Mouse (Mus musculus): Measurements from ENCODE around the gene Ctcf. TPM values are rescaled to one million over a fixed set of nuclear protein-coding genes. Genes with fewer than 3 reads are reported as not detected.

Gene Ctcf
- total RNA-seq, 2 experiments from 2014 or later, result 29.2 to 29.6 TPM

DNA sequence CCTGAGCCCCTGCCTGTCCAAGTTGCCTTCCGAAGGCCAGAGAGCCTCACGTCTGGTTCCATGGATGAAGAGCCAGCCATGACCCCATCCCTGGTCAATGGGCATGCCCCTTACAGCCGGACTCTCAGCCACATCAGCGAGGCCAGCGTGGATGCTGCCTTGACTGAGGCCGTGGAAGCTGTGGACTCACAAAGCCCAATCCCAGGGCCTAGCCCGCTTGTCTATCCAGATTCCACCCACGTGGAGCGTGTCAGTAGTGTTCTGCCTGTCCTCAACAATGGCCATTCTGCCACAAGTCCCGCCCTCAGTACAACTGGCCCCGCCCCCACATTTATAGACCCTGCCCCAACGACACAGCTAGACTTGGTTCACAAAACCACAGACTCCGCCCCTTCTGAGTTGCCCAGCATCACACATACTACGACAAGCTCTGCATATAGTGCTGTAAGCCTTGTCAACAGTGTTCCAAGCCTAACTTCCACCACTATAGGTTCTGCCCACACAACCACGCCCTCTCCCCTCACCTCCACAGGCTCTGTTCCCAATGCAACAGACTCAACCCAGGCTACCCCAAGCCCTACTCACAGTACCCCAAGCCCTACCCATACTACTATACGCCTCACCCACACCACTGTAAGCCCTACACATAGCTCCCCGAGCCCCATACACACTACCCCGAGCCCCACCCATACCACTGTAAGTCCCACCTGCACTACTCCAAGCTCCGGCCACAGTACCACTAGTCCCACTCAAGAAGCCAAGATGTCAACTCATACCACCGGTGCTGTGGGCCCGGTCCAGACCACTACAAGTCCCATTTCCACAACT, 18.7 kb upstream of the Ctcf start:
- DNase-seq, result no peak

DNA sequence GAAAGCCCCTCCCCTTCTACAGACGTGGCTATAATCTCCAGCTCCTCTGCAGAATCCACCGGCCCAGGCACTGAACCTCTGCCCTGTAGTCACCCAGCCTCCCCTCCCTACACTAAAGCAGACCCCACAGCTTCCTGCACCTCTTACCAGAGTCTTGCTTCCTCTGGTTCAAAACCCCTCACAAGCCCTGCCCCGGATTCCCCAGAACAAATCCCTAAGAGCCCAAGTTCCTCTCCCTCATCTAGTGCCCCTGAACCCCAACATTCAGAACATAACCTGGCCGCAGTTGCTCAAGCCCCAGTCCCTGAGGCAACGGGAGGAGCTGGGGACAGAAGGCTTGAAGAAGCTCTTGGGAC, 18.1 kb upstream of the Ctcf start:
- DNase-seq, result no peak

DNA sequence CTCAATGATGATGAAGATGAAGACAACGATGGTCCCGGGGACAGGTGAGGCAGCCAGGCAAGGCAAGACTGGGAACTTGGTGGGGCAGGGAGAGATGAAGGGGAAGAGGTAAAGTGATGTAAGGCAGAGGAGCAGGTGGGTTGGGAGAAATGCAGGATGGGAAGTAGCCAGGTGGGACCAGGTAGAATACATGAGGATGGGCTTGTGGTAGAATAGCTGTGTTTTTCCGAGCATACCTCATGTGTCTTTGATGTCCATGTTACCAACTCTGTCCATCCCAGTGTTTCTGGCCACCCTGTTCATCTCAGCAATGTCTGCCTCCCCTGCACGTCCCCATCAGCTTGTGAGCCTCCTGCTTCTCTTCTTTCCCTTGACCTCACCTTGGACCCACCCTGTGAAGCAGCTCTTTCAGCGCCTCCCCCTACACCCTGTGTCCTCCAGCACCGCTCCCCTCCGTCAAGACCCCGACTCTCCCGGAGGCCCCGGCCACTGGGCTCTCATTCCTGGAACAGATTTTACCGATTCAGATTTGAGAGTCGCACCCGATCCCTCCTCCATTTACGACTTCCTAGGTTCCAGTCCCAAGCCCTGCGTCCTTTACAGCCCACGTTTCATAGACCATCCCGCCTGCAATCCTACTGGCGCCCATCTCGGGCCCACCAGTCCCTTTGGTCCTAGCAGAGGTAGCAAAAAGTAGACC, 17.3 kb upstream of the Ctcf start:
- DNase-seq, result no peak

DNA sequence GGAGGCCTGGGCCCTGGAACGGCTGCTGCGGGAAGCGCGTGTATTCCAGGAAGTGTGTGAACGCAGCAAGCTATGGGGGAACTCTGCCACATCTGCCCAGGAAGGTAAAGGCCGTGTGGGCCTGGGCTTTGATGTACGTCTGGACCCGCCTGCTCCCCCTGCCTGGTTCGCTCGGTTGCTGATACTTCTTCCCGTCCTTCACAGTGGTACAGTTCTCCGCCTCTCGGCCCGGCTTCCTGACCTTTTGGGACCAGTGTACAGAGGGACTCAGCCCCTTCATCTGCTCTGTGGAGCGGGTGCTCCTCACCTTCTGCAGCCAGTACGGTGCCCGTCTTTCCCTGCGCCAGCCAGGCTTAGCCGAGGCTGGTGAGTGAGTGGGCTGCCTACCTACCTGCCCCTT, 16.2 kb upstream of the Ctcf start:
- no peak for DNase-seq

DNA sequence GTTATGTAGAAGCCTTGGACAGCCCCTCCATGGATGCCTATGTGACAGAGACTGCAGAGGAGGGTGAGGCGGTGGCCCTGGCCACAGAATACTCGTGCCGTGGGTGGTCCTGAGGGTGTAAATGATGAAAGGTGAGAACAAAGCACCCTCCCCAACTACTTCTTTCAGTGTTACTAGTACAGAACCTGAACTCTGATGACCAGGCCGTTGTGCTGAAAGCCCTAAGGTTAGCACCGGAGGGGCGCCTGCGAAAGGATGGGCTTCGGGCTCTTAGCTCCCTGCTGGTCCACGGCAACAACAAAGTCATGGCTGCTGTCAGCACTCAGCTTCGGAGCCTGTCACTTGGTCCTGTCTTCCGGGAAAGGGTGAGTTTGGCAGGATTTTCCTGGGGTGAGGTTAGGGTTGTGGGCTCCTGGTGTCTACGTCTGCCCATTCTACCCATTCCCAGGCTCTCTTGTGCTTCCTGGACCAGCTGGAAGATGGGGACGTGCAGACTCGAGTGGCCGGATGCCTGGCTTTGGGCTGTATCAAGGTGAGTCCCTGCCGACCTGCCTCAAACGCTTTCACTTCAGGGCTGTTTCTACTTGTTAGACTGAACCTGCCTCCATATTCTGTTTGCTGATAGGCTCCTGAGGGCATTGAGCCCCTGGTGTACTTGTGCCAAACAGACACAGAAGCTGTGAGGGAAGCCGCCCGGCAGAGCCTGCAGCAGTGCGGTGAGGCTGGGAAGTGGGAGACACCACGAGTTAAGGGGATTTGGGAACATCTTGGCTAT, 15.2 kb upstream of the Ctcf start:
- no peak for DNase-seq

DNA sequence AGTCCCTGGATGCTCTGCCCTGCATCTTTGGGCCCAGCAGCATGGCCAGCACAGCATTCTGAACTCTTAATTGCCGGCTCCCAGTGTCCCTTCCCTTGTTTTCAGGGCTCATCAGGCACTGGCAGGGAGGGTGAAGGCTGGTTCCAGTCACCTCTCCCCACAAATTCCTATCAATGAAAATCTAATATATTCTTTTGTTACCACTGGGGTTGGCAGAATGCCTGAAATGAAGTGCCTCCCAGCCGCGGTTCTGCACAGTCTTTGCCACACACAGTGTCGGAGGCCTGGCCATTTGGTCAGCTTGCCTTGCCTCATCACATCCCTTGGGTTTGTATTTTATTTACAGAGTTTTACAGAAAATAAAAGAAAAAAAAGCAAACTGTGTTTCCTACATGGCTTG, 14.5 kb upstream of the Ctcf start:
- DNase-seq, result no peak

DNA sequence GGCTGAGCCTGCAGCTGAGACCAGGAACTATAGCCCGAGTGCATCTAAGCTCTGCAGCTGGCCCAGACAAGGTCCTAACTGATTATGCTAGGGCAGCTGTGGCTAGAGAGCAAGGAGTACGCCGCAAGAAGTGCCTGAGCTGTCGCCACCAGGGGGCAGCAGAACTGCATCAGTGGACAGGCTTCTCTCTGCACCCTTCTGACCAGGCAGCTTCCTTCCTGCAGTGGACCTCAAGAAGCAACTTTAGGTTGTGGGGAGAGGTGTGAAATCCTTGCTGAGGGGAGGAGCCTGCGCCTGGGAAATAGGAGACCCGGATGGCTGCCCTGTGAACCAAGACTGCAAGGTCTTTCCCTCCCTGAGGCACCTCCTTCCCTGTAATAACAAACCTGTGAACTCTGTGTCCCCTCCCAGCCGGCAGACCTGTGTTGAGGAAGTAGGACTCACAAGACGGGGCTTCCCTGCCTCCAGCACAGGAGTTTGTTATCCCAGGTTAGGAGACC, 13.9 kb upstream of the Ctcf start:
- peak; percentile 87 for DNase-seq

DNA sequence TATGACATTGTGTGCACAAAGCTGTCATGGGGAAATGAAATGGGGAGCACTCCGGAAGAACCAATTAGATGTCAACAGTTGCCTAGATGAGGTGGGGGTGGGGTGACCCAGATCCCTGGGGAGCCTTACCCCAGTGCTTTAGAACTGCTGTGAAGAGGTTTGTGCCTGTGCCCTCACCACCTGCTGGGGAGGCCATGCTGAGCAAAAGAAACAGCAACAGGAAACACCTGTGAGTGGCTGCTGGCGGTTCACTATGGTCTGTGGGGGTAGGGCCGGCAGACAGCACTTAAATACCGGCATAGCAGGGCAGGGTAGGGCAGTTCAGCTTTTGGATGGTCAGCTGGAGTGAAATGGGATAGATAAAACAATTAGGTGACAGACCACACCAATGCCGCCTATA, 13.2 kb upstream of the Ctcf start:
- DNase-seq, result peak; percentile 52

DNA sequence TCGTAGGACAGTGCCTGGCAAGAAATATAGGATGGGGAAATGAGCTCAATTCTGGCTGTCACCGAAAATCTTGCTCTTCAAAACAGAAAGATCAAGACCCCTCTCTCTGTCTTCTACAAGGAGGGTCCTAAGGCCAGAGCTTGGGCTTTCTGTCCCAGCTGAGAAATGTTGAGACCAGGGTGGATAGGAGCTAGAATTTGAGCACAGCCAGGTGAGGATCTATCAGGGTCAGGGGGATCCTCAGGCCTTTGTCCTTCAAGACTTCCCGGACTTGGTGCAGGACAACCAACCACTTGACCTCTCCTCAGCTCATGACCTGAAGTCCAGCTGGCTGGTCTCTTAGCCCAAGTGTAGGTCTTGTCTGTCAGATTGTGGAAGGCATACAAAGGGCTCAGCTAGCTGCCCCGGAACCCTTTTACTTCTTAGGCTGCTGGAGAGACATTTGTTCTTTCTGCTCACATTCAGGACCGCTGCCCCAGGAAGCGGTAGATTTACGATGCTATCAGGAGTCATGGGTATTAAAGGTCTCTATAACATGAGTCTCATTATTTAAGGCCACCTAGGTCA, 12.6 kb upstream of the Ctcf start:
- no peak for DNase-seq

DNA sequence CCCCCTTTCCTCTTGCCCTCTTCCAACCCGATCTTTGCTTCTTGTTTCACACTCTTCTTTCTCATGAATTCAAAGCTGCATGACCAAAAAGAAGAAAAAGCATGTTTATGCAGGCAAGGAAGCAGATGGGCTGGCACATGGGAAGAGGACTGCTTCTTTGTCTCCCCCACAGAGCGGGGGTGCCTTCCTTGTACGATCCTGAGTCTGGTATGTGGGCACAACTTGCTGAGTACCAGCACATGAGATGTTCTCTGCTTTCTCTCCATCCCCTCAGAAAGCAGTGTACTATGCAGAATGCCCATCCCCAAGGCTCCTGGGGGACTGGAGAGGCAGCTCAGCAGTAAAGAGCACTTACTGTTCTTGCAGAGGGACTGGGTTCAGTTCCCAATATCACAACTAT, 12.0 kb upstream of the Ctcf start:
- DNase-seq, result no peak

DNA sequence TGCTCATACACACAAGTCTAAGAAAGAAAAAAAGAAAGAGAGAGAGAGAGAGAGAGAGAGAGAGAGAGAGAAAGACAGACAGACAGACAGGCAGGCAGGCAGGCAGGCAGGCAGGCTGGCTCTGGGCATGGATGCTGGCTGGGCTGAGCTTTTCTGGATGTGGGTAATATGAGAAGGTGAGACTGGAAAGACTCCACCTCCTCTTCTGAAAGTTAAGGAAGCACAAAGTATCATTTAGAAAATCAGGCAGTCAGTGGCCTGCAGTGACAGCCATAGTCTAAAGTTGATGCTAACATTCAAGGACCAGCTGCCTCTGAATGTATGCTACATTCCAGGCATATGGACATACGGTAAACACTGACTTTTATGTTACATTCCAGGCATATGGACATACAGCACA, 11.5 kb upstream of the Ctcf start:
- DNase-seq, result no peak

DNA sequence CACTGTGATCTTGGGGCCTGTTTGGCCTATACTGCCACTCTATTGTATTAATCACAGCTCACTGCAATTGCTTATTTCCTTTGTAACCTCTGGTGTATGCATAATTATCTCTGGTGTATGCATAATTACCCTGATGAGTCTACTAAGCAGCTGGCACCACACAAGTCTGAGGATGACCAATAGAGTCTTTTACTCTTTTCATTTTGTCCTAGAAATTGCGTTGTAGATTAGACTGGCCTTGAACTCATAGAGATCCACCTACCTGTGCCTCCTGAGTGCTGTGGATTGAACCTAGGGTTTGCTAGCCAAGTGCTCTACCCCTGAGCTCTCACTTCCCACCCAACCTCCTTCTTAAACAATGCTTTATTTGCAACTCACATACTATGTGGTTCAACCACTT, 10.3 kb upstream of the Ctcf start:
- no peak for DNase-seq

DNA sequence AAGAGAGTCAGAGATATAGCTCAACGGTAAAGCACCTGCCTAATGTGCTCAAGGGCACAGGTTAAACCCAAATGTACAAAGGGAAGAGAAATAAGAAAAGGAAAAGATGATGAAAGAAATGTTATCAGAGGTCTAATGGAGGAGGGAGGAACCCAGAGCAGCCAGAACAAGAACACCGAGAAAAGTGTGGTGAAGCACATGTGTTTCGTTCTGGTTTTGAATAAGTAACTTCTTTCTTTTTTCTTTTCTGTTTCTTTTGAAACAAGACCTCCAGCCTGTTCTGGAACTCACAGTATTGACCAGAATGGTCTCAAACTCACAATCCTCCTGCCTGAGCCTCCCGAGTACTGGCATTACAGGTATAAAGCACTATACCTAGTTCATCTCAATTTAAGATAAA, 7.0 kb upstream of the Ctcf start:
- DNase-seq, result no peak

DNA sequence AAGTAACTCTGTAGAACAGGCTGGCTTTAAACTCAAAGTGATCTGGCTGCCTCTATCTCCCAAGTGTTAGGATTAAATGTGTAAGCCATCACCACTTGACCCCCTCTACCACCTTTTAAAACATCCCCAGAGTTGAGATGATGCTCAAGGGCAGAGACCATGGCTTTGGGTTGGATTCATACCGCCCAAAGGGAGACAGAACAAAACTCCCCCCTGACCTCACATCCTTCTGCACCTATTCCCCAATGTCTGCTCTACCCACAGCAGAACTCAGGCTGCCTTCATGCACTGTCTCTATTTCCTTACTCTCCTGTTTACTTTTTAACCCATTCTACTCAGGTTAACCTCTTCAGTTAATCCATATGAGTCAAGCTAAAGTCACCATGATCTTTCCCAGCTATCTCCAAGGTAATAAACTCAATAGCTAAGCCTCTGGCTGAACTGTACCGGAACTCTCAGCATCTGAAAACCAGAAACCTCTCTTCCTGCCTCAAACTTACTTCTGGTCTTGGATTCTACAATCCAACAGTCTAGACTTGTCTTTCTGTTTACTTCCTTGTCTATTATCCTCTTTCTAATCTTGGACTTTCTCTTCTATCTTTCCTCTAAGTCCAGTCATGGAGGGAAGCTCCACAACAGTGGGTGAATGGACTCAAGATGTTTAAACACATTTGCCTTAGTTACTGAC, 1.5 kb upstream of the Ctcf start:
- no peak for DNase-seq

DNA sequence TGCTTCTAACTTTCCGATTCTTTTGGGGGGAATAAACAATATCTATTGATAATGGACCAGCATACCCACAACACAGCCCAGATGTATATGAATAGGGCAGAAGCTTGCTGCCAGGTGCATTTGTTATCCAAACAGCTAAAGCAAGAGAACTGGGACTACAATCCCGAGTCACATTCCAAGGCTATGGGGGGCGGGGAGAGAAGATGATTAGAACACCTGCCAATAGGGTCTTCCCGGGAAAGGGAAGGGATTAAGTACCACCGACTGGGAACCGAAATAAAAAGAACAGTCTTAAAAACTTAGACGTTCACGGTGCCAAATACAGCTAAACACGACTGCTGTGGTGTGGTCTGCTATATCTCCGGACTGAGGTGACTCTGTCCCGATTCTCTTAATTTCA, 887 bp upstream of the Ctcf start:
- no peak for DNase-seq

DNA sequence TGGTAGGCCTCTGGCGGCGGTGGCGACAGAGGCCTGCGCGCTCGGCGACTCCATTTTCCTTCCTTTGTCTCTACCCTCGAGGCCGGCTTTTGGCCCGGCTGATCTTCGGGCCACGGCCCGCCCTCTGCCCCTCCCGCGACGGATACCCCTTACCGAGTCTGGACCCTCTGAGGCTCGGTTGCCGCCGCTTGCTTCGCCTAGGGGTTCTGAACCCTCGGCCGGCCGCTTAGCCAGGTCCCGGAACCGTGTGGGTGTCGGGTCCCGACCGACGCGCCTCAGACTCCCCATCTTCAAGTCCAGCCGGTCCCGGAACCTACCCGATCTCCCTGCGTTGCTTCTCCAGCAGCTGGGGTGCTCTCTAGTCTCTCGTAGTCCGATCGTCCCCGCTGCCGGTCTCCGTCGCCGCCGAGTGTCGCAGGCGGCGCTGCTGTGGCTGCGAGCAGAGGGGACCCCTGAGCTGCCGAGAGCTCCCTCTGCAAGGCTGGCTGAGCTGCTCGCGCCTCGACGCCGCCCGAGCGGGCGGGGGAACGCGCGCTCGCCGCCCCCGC, 669 bp downstream of the Ctcf start, which contains the start of gene Agrp:
Gene Agrp, minus strand, starts transcription at position 431 of the 548 bp plus-strand sequence.
- DNase-seq, result peak; percentile 36

DNA sequence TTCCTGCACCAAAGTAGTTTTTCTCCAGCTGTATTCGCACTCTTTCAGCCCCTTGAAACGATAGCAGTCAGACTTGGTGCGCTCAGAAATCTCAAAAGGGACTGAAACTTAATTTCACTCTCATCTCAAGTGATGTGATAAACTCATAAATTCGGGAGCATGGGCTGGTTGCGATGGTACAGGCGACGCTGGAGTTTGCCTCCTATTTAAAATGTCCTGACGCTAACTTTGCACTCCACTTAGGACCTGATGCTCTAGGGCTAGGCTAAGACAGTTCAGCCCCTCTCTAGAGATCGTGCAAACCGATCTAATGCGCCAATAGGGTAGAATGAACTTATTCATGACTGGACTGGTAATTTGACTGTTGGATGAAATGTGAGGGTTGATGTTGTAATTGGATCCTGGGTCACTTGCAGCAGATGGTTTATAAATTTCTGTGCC, 1.3 kb downstream of the Ctcf start:
- DNase-seq, result no peak

DNA sequence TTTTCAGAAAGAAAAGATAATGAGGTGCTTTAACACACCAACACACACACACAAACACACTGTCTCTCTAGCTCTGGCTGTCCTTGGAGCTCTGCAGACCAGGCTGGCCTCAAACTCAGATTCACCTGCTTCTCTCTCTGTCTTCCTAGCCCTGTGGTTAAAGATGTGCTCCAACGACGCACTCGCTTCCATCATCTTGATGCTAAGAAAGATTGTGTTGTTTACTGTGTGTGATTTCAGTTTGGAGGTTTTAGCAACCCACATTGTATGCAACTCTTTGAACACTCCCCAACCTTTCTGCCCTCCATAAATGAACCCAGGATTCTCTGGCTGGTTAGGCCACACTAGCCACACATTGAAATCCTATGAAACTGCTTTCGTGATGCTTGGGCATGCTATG, 2.1 kb downstream of the Ctcf start:
- no peak for DNase-seq

DNA sequence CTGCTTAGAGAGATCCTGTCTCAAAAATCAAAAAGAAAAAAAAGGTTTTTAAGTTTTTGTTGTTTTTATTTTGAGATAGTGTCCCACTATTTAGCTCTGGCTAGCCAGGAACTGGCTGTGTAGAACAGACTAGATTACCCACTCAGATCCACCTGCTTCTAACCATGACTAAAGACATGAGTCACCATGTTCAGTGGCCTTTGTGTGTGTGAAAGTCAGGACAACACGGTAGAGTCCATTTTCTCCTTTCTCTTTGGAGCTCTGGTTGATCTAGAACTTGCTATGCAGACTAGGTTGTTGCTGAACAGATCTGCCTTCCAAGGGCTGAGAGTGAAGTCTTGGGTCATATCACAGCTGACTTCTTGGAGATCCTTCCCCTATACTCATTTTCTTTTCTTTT, 3.5 kb downstream of the Ctcf start:
- DNase-seq, result no peak

DNA sequence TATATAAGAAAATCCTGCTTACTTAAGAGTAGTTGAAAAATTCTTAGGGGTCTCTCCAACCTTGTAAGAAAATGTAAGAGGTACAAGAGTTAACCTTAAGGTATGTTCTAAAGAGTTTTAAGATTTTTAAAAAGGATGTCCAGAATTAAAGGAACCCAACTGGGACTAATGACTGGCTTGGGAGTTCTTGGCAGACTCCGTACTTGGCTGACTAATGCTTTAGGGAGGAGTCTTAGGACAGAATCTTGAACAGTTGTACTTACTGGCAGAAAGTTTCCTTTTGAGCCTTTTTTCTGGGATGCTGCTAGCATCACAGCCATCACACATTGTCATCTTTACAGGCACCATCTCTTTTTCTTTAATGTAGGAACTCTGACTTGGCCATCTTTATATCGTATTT, 4.1 kb downstream of the Ctcf start:
- DNase-seq, result no peak

DNA sequence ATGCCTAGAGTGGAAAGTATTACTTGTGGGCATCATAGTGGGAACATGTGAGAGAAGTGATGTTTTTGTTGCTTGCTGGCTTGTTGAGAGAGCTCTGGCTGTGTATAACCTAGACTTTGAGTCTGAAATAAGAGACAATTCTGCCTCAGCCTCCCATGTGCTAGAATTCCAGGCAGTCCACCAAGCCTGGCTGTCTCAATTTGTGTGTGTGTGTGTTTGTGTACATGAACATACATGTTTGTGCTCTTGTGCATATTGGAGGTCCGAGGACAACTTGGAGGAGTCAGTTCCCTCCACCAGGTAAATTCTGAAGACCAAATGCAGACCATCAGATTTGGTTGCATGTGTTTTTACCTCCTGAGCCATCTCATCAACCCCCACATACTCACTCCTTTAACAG, 8.8 kb downstream of the Ctcf start:
- no peak for DNase-seq

DNA sequence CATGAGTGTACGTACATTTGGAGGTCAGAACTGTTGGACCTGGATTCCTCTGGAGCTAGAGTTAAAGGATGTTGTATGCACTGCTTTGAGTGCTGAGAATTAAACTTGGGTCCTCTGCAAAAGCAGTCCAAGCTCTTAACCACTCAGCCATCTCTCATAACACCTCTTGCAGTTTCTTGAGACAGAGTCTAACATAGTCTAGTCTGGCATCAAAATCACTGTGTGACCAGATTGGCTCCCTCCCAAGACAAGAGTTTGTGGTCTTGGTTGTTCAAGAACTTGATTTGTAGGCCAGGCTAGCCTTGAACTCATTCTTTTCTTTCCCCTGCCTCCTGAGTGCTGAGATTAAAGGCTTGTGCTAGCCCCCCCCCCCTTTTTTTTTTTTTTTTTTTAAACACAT, 12.6 kb downstream of the Ctcf start:
- no peak for DNase-seq
